Mouse (Mus musculus) hindbrain, postnatal 0 days (tissue): Measurements from ENCODE around the gene Mecr. TPM values are rescaled to one million over a fixed set of nuclear protein-coding genes. Genes with fewer than 3 reads are reported as not detected.

Source experiments
- ATAC-seq: fragments of 200-750 bp; cut with Nextera tagmentation; 2 replicates; pipeline ENCODE4 v1.8.0; 2017; ENCODE audit warnings: mild to moderate bottlenecking, moderate TSS enrichment, moderate library complexity
- DNase-seq: peaks from one replicate; pipeline ENCODE4 v3.0.0-alpha.2; 2015; ENCODE audit warnings: low spot score
- H3K27ac ChIP-seq: fragments of 300-500 bp; sonication (generic); 2 replicates; pipeline ENCODE4 v1.5.1; 2014; ENCODE audit warnings: mild to moderate bottlenecking
- H3K27me3 ChIP-seq: fragments of 300-500 bp; sonication (generic); 2 replicates; pipeline ENCODE4 v1.6.1; 2014; ENCODE audit warnings: low read length, mixed read lengths; ENCODE audit not compliant: insufficient read depth
- H3K36me3 ChIP-seq: fragments of 300-500 bp; sonication (generic); 2 replicates; pipeline ENCODE4 v1.6.1; 2014; ENCODE audit warnings: low read length, mixed read lengths; ENCODE audit not compliant: insufficient read depth
- H3K4me1 ChIP-seq: fragments of 300-500 bp; sonication (generic); 2 replicates; pipeline ENCODE4 v1.6.1; 2014; ENCODE audit warnings: antibody characterized with exemption, low read length, mixed read lengths; ENCODE audit not compliant: insufficient read depth
- H3K4me2 ChIP-seq: fragments of 300-500 bp; sonication (generic); 2 replicates; pipeline ENCODE4 v1.6.1; 2014; ENCODE audit warnings: low read depth, mild to moderate bottlenecking, low read length, moderate library complexity, mixed read lengths
- H3K4me3 ChIP-seq: fragments of 300-500 bp; sonication (generic); 2 replicates; pipeline ENCODE4 v1.5.1; 2014; ENCODE audit warnings: low read length
- H3K9ac ChIP-seq: fragments of 300-500 bp; sonication (generic); replicated peaks from 2 replicates; pipeline ENCODE4 v1.6.1; 2014; ENCODE audit warnings: mild to moderate bottlenecking, low read length, moderate library complexity, mixed read lengths
- H3K9me3 ChIP-seq: fragments of 300-500 bp; sonication (generic); 2 replicates; pipeline ENCODE4 v1.6.1; 2016; ENCODE audit warnings: low read length, mixed read lengths
- CTCF ChIP-seq: IDR thresholded peaks from 2 replicates; pipeline ENCODE4 v1.5.1; 2016; ENCODE audit warnings: antibody characterized with exemption, control low read depth, low read depth
- WGBS: fragments of 180-500 bp; shearing (Covaris S2); extraction: QIAGEN DNeasy Blood & Tissue Kit; methylation state at CpG from one replicate; pipeline ENCODE4 v1.1.7; 2014; 5-methylcytosine and 5-hydroxymethylcytosine counted together
- polyA plus RNA-seq: library from polyadenylated mRNA; unstranded; fragments of >200 nt; fragmentation: Nextera tagmentation; extraction: Ambion mirVana; gene quantifications from 2 replicates; pipeline ENCODE4 v1.2.1, GENCODE M21; 2015
- total RNA-seq: library from RNA; depleted of rRNA; stranded (reverse); fragments of >200 nt; gene quantifications from 2 replicates; pipeline ENCODE4 v1.2.3, GENCODE M21; 2014

Mecr gene
- total and polyA plus RNA-seq, 2 experiments from 2014 or later, result 21.5 to 33.8 TPM

GRCm38 (mm10) chr4:131901090-131901489 is 57.8 kb downstream of the Mecr start:
- peaks cover 54% of the 10 kb centered on the region for H3K36me3 ChIP-seq
- no peaks in the 10 kb centered on the region for H3K27me3 ChIP-seq
- no peaks in the 10 kb centered on the region for H3K9me3 ChIP-seq
- no peak for DNase-seq
- no peak for ATAC-seq
- H3K4me2 ChIP-seq, result no peak overlapping the region
- no peak overlapping the region for H3K9ac ChIP-seq
- no peak for TF ChIP-seq CTCF
- H3K4me3 ChIP-seq, result no peak overlapping the region
- no peaks in the 10 kb centered on the region for H3K4me1 ChIP-seq
- 85% methylated on average over 15 of the region's 15 CpGs for WGBS
- H3K27ac ChIP-seq, result no peak overlapping the region

GRCm38 (mm10) chr4:131904478-131904877 is 61.2 kb downstream of the Mecr start:
- H3K4me2 ChIP-seq, result no peak overlapping the region
- H3K27me3 ChIP-seq, result no peaks in the 10 kb centered on the region
- TF ChIP-seq CTCF, result peak; percentile 78
- no peak overlapping the region for H3K4me3 ChIP-seq
- no peak overlapping the region for H3K27ac ChIP-seq
- no peaks in the 10 kb centered on the region for H3K9me3 ChIP-seq
- no peaks in the 10 kb centered on the region for H3K4me1 ChIP-seq
- WGBS, result 58% methylated on average over 8 of the region's 8 CpGs
- ATAC-seq (peak; percentile 69; the same call in 1 of the 2 replicates), DNase-seq (peak; percentile 75)
- no peak overlapping the region for H3K9ac ChIP-seq
- peaks cover 31% of the 10 kb centered on the region; the same call in 1 of the 2 replicates for H3K36me3 ChIP-seq

- Histone ChIP-seq H3K4me1 (peaks cover 5% of the 10 kb centered on the region), H3K9ac (no peak overlapping the region), H3K27ac (no peak overlapping the region), H3K4me3 (no peak overlapping the region), H3K36me3 (peaks cover 12% of the 10 kb centered on the region; the same call in 1 of the 2 replicates), H3K27me3 (no peaks in the 10 kb centered on the region), H3K4me2 (no peak overlapping the region), H3K9me3 (no peaks in the 10 kb centered on the region)
- no peak for ATAC-seq
- DNase-seq, result no peak
- TF ChIP-seq CTCF, result no peak
- WGBS, result 70% methylated on average over 6 of the region's 6 CpGs
These were observed 63.2 kb downstream of the Mecr start for GRCm38 (mm10) chr4:131906423-131906822.

GRCm38 (mm10) chr4:131907912-131908311 is 64.6 kb downstream of the Mecr start:
- no peaks in the 10 kb centered on the region for H3K36me3 ChIP-seq
- no peaks in the 10 kb centered on the region for H3K9me3 ChIP-seq
- WGBS, result 98% methylated on average over 3 of the region's 3 CpGs
- no peak overlapping the region for H3K4me3 ChIP-seq
- ATAC-seq (no peak), DNase-seq (no peak)
- peaks cover 5% of the 10 kb centered on the region for H3K4me1 ChIP-seq
- 0 out of 2 replicates have a peak, but pooled peaks cover 5% of the 10 kb centered on the region for H3K27me3 ChIP-seq
- TF ChIP-seq CTCF, result peak; percentile 51
- H3K4me2 ChIP-seq, result no peak overlapping the region
- H3K9ac ChIP-seq, result no peak overlapping the region
- no peak overlapping the region for H3K27ac ChIP-seq

GRCm38 (mm10) chr4:131910237-131910994 is 67.1 kb downstream of the Mecr start:
- no peaks in the 10 kb centered on the region for H3K9me3 ChIP-seq
- H3K9ac ChIP-seq, result no peak overlapping the region
- ATAC-seq (no peak), DNase-seq (peak; percentile 49)
- no peak overlapping the region for H3K27ac ChIP-seq
- H3K27me3 ChIP-seq, result 0 out of 2 replicates have a peak, but pooled peaks cover 14% of the 10 kb centered on the region
- TF ChIP-seq CTCF, result no peak
- peak overlapping the region; percentile 39 for H3K4me2 ChIP-seq
- peaks cover 9% of the 10 kb centered on the region for H3K4me1 ChIP-seq
- no peak overlapping the region for H3K4me3 ChIP-seq
- H3K36me3 ChIP-seq, result no peaks in the 10 kb centered on the region
- 13% methylated on average over 18 of the region's 21 CpGs for WGBS

- Histone ChIP-seq H3K4me2 (no peak overlapping the region), H3K27me3 (0 out of 2 replicates have a peak, but pooled peaks cover 16% of the 10 kb centered on the region), H3K27ac (no peak overlapping the region), H3K4me3 (no peak overlapping the region), H3K9ac (no peak overlapping the region), H3K4me1 (peaks cover 12% of the 10 kb centered on the region), H3K36me3 (no peaks in the 10 kb centered on the region), H3K9me3 (no peaks in the 10 kb centered on the region)
- WGBS, result 61% methylated on average over 3 of the region's 5 CpGs
- DNase-seq (no peak), ATAC-seq (no peak)
- TF ChIP-seq CTCF, result no peak
These were observed 68.3 kb downstream of the Mecr start for GRCm38 (mm10) chr4:131911521-131911920.

- WGBS, result 65% methylated on average over 10 of the region's 10 CpGs
- Histone ChIP-seq H3K4me1 (peaks cover 12% of the 10 kb centered on the region), H3K36me3 (no peaks in the 10 kb centered on the region), H3K27me3 (0 out of 2 replicates have a peak, but pooled peaks cover 28% of the 10 kb centered on the region), H3K9me3 (no peaks in the 10 kb centered on the region), H3K9ac (no peak overlapping the region), H3K27ac (no peak overlapping the region), H3K4me2 (no peak overlapping the region), H3K4me3 (no peak overlapping the region)
- no peak for DNase-seq
- no peak for TF ChIP-seq CTCF
- no peak for ATAC-seq
These were observed 70.3 kb downstream of the Mecr start for GRCm38 (mm10) chr4:131913526-131913925.
